In genomic region chr10:61476440-61477165, GRCm38 (mm10) we compare ENCODE assay signal across 8 mouse cellular contexts. TPM values are rescaled to one million over a fixed set of nuclear protein-coding genes. Genes with fewer than 3 reads are reported as not detected.
A peak's percentile ranks its signal among the peaks of the same experiment; 100 is the strongest.
DNase-seq lines count a peak whose midpoint lies in the region; ATAC-seq lines count a peak whose summit lies in the region.

No protein-coding gene starts in this region.

- H3K36me3 ChIP-seq in forebrain, embryonic 13.5 days (ENCODE audit: poor library complexity, severe bottlenecking) = no peaks in the 10 kb centered on the region
- H3K36me3 ChIP-seq in hindbrain, embryonic 13.5 days = no peaks in the 10 kb centered on the region
- H3K36me3 ChIP-seq in midbrain, embryonic 14.5 days (ENCODE audit: control insufficient read depth, insufficient read depth, low read length) = no peaks in the 10 kb centered on the region

- no peaks in the 10 kb centered on the region for H3K9me3 ChIP-seq in forebrain, embryonic 13.5 days (replicated peaks)
- no peaks in the 10 kb centered on the region for H3K9me3 ChIP-seq in hindbrain, embryonic 13.5 days
- H3K9me3 ChIP-seq in midbrain, embryonic 14.5 days (ENCODE audit: control insufficient read depth, low read length) = no peaks in the 10 kb centered on the region

- no peak for ATAC-seq in forebrain, embryonic 13.5 days
- ATAC-seq in hindbrain, embryonic 13.5 days (ENCODE audit: low FRiP score) = peak; percentile 22
- no peak for ATAC-seq in midbrain, embryonic 14.5 days (ENCODE audit: low FRiP score, low TSS enrichment)

- H3K4me1 ChIP-seq in forebrain, embryonic 13.5 days = peaks cover 30% of the 10 kb centered on the region
- H3K4me1 ChIP-seq in hindbrain, embryonic 13.5 days (replicated peaks) = peaks cover 40% of the 10 kb centered on the region
- peaks cover 10% of the 10 kb centered on the region for H3K4me1 ChIP-seq in midbrain, embryonic 14.5 days (ENCODE audit: control insufficient read depth, insufficient read depth, low read length)

- DNase-seq in retina, embryonic 14.5 days (ENCODE audit: low spot score) = peak; percentile 43
- no peak for DNase-seq in retina, postnatal 1 day
- no peak for DNase-seq in midbrain, embryonic 14.5 days
- no peak for DNase-seq in layer of hippocampus, adult 11-12 months (ENCODE audit: low spot score)
- DNase-seq in frontal cortex, postnatal 14 days (ENCODE audit: low spot score in 2 of 2) = no peak
- DNase-seq in right cerebral cortex, postnatal 14 days = no peak

- H3K4me2 ChIP-seq in forebrain, embryonic 13.5 days = peak overlapping the region; percentile 97
- H3K4me2 ChIP-seq in hindbrain, embryonic 13.5 days = peak overlapping the region; percentile 97
- peak overlapping the region; percentile 95 for H3K4me2 ChIP-seq in midbrain, embryonic 14.5 days (ENCODE audit: low read length)

- 2% methylated on average over 15 of the region's 15 CpGs for WGBS in forebrain, embryonic 13.5 days
- 4% methylated on average over 15 of the region's 15 CpGs for WGBS in hindbrain, embryonic 13.5 days
- 3% methylated on average over 15 of the region's 15 CpGs for WGBS in midbrain, embryonic 14.5 days

- no peaks in the 10 kb centered on the region for H3K27me3 ChIP-seq in forebrain, embryonic 13.5 days
- H3K27me3 ChIP-seq in hindbrain, embryonic 13.5 days = peaks cover 2% of the 10 kb centered on the region; the same call in 1 of the 2 replicates
- no peaks in the 10 kb centered on the region for H3K27me3 ChIP-seq in midbrain, embryonic 14.5 days (ENCODE audit: control insufficient read depth, insufficient read depth, low read length)

- peak overlapping the region; percentile 82; the same call in 1 of the 2 replicates for H3K27ac ChIP-seq in forebrain, embryonic 13.5 days
- 0 out of 2 replicates have a peak overlapping the region, but pooled peaks have one; percentile 90 for H3K27ac ChIP-seq in hindbrain, embryonic 13.5 days
- peak overlapping the region; percentile 84 for H3K27ac ChIP-seq in midbrain, embryonic 14.5 days (replicated peaks; ENCODE audit: low read depth, low read length)

- H3K4me3 ChIP-seq in forebrain, embryonic 13.5 days = peak overlapping the region; percentile 85
- peak overlapping the region; percentile 86 for H3K4me3 ChIP-seq in hindbrain, embryonic 13.5 days
- H3K4me3 ChIP-seq in midbrain, embryonic 14.5 days (replicated peaks; ENCODE audit: low read depth, low read length) = peak overlapping the region; percentile 85

- peak overlapping the region; percentile 91 for H3K9ac ChIP-seq in forebrain, embryonic 13.5 days
- H3K9ac ChIP-seq in hindbrain, embryonic 13.5 days = peak overlapping the region; percentile 88
- H3K9ac ChIP-seq in midbrain, embryonic 14.5 days (replicated peaks; ENCODE audit: low read length) = peak overlapping the region; percentile 81

RNA-seq across cellular contexts. Expression of gene Lrrc20, which starts 1.0 kb away (rescaled TPM):
- polyA plus RNA-seq in forebrain, embryonic 13.5 days (2015; fragmentation: Nextera tagmentation; extraction: Ambion mirVana) = 16.4 and 17.5 TPM in 2 replicates
- 15.3 and 16.1 TPM in 2 replicates for polyA plus RNA-seq in hindbrain, embryonic 13.5 days (2015; fragmentation: Nextera tagmentation; extraction: Ambion mirVana)
- 15.0 and 17.6 TPM in 2 replicates for polyA plus RNA-seq in midbrain, embryonic 14.5 days (2014; fragmentation: Nextera tagmentation; extraction: Ambion mirVana)

RNA-seq across cellular contexts. Expression of gene Eif4ebp2, which starts 24.1 kb away (rescaled TPM):
- 96.4 and 102 TPM in 2 replicates for polyA plus RNA-seq in forebrain, embryonic 13.5 days (2015; fragmentation: Nextera tagmentation; extraction: Ambion mirVana)
- polyA plus RNA-seq in hindbrain, embryonic 13.5 days (2015; fragmentation: Nextera tagmentation; extraction: Ambion mirVana) = 66.3 and 66.4 TPM in 2 replicates
- 46.8 and 53.7 TPM in 2 replicates for polyA plus RNA-seq in midbrain, embryonic 14.5 days (2014; fragmentation: Nextera tagmentation; extraction: Ambion mirVana)

RNA-seq across cellular contexts. Expression of gene Nodal, which starts 58.8 kb away (rescaled TPM):
- 0.08 TPM in 1 of 2 replicates, not detected in the other for polyA plus RNA-seq in forebrain, embryonic 13.5 days (2015; fragmentation: Nextera tagmentation; extraction: Ambion mirVana)
- polyA plus RNA-seq in hindbrain, embryonic 13.5 days (2015; fragmentation: Nextera tagmentation; extraction: Ambion mirVana) = 0.09 TPM in 1 of 2 replicates, not detected in the other
- polyA plus RNA-seq in midbrain, embryonic 14.5 days (2014; fragmentation: Nextera tagmentation; extraction: Ambion mirVana) = not detected in 2 replicates
